ENCODE assay signal across 21 mouse cellular contexts in the genomic region with DNA sequence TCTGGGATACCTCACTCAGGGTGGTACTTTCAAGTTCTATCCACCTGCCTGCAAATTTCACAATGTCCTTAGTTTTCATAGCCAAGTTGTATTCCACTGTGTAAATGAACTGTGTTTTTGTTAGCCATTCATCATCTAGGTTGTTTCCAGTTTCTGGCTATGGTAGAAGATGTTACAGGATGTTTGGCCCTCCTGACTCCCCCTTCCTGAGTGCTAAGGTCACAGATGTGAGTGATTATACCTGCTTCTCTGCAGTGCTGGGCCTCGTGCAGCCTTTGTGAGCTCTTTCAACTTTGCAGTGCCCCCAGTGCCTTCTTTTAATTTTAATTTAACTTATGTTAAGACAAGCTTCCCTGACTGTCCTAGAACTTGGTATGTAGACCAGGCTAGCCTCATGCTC. TPM values are rescaled to one million over a fixed set of nuclear protein-coding genes. Genes with fewer than 3 reads are reported as not detected.
DNase-seq lines count a peak whose midpoint lies in the region; ATAC-seq lines count a peak whose summit lies in the region.
"Had no signal": no experiment of that assay in that cellular context is flagged by ENCODE, and none has a peak within 500 bp of the region (broad histone marks: within the 10 kb centered on the region; RNA-seq: fewer than 3 reads in every experiment).

No protein-coding gene starts in this region.

- no peaks in the 10 kb centered on the region for H3K36me3 ChIP-seq in forebrain, embryonic 16.5 days (ENCODE audit: control insufficient read depth, insufficient read depth)
- H3K36me3 ChIP-seq: embryonic facial prominence, embryonic 15.5 days; forebrain, embryonic 12.5 days; heart, embryonic 12.5 days; hindbrain, embryonic 10.5 days had no signal

- ATAC-seq in inflammation-experienced regulatory T-cells, adult 6 months, result peak; percentile 32
- no peak for ATAC-seq in forebrain, embryonic 16.5 days
- ATAC-seq: forebrain, postnatal 0 days had no signal

- no peaks in the 10 kb centered on the region for H3K27me3 ChIP-seq in forebrain, embryonic 16.5 days (replicated peaks; ENCODE audit: control insufficient read depth, insufficient read depth, low read length)
- H3K27me3 ChIP-seq: embryonic facial prominence, embryonic 15.5 days; forebrain, embryonic 12.5 days; heart, embryonic 12.5 days had no signal

- no peak overlapping the region for H3K9ac ChIP-seq in forebrain, embryonic 16.5 days (replicated peaks; ENCODE audit: low read depth, low read length)
- H3K9ac ChIP-seq: embryonic facial prominence, embryonic 15.5 days; forebrain, embryonic 12.5 days; forebrain, postnatal 0 days; heart, embryonic 12.5 days; hindbrain, embryonic 14.5 days had no signal

- no peak overlapping the region for H3K4me2 ChIP-seq in forebrain, embryonic 16.5 days (ENCODE audit: low read length)
- H3K4me2 ChIP-seq: embryonic facial prominence, embryonic 15.5 days; forebrain, embryonic 12.5 days; heart, embryonic 12.5 days; hindbrain, embryonic 14.5 days had no signal

- H3K4me1 ChIP-seq in forebrain, embryonic 16.5 days (replicated peaks; ENCODE audit: control insufficient read depth, insufficient read depth, low read length), result no peaks in the 10 kb centered on the region
- H3K4me1 ChIP-seq: forebrain, embryonic 12.5 days; hindbrain, embryonic 10.5 days had no signal

- WGBS in forebrain, embryonic 16.5 days, result 85% methylated on average over 1 of the region's 1 CpGs

- H3K27ac ChIP-seq in forebrain, embryonic 16.5 days (ENCODE audit: low read length), result no peak overlapping the region
- H3K27ac ChIP-seq: embryonic facial prominence, embryonic 15.5 days; forebrain, embryonic 12.5 days; gastrocnemius, adult 2 months; hindbrain, embryonic 10.5 days; hindbrain, embryonic 14.5 days had no signal

- H3K4me3 ChIP-seq in forebrain, embryonic 16.5 days (replicated peaks; ENCODE audit: low read length), result no peak overlapping the region
- H3K4me3 ChIP-seq: embryonic facial prominence, embryonic 15.5 days; forebrain, embryonic 12.5 days; gastrocnemius, adult 2 months; heart, embryonic 12.5 days; hindbrain, embryonic 10.5 days had no signal

- DNase-seq in embryo, embryonic 10.5 days (ENCODE audit: low spot score), result peak; percentile 36
- DNase-seq in embryo, embryonic 11 days, result no peak
- peak; percentile 40 for DNase-seq in thymus, postnatal 0 days (ENCODE audit: low spot score)
- no peak for DNase-seq in thymus, adult 18-20 months
- no peak for DNase-seq in retina, embryonic 14.5 days (ENCODE audit: low spot score)
- DNase-seq: adrenal gland, adult 8-10 months; adrenal gland, postnatal 36 days; cerebellum, adult 2 months; cerebellum, postnatal 10 days; forebrain, postnatal 0 days; gastrocnemius, adult 2 months; gastrocnemius, postnatal 25 days had no signal

- H3K9me3 ChIP-seq in forebrain, embryonic 16.5 days (ENCODE audit: control insufficient read depth, low read length), result no peaks in the 10 kb centered on the region
- H3K9me3 ChIP-seq: embryonic facial prominence, embryonic 15.5 days; forebrain, embryonic 12.5 days; heart, embryonic 12.5 days; hindbrain, embryonic 10.5 days had no signal

RNA-seq across cellular contexts. Expression of a gene that starts 18.0 kb away (rescaled TPM):
- 40.0 and 43.5 TPM in 2 replicates for polyA plus RNA-seq in thymus, postnatal 0 days (2015; fragmentation: Nextera tagmentation; extraction: Ambion mirVana)
- polyA plus RNA-seq in inflammation-experienced regulatory T-cells, adult 6 months (2017; shearing (Covaris generic)), result 100 to 1,000 TPM in 2 of 3 experiments, 10 to 100 TPM in 1; 45.3 to 127 (median 108) TPM
- polyA plus RNA-seq in forebrain, embryonic 16.5 days (2015; fragmentation: Nextera tagmentation; extraction: Ambion mirVana), result 0.20 TPM in 1 of 2 replicates, not detected in the other

RNA-seq across cellular contexts. Expression of a gene that starts 27.6 kb away (rescaled TPM):
- polyA plus RNA-seq in thymus, postnatal 0 days (2015; fragmentation: Nextera tagmentation; extraction: Ambion mirVana), result 0.57 and 0.68 TPM in 2 replicates
- 1 to 10 TPM in 2 of 3 experiments, under 1 TPM in 1; 0.98 to 6.9 (median 4.2) TPM for polyA plus RNA-seq in inflammation-experienced regulatory T-cells, adult 6 months (2017; shearing (Covaris generic))
- polyA plus RNA-seq in forebrain, embryonic 16.5 days (2015; fragmentation: Nextera tagmentation; extraction: Ambion mirVana), result not detected in 2 replicates
- polyA plus RNA-seq: C2C12; embryonic facial prominence, embryonic 11.5 days; embryonic facial prominence, embryonic 15.5 days; forebrain, embryonic 12.5 days; forebrain, postnatal 0 days; heart, embryonic 12.5 days; hindbrain, embryonic 10.5 days had no signal

Comparison
In these comparisons a context has a peak if more than half of its experiments do, and no peak if none do; other contexts are left out.
1. DNase-seq: peak in embryo, embryonic 10.5 days (single experiment) and thymus, postnatal 0 days (single experiment); none in embryo, embryonic 11 days (single experiment), thymus, adult 18-20 months (0 of 2) and retina, embryonic 14.5 days (single experiment).
2. RNA of a gene that starts 18.0 kb away (polyA plus RNA-seq): 45.3 to 127 TPM in inflammation-experienced regulatory T-cells, adult 6 months and 40.0 to 43.5 TPM in thymus, postnatal 0 days; 0.20 TPM in forebrain, embryonic 16.5 days; every median in the first group is over 10 times any median in the second.